Mouse (Mus musculus) olfactory bulb, adult 2 months (tissue): Measurements from ENCODE around the gene Ddo.

ENCODE experiments used
- CTCF ChIP-seq: fragments of 200-500 bp; IDR thresholded peaks from 2 replicates; pipeline ENCODE4 v1.5.1; 2012; ENCODE audit warnings: low read depth, mild to moderate bottlenecking, low read length, moderate library complexity; ENCODE audit not compliant: insufficient read depth
- POLR2A ChIP-seq: fragments of 200-500 bp; IDR thresholded peaks from 2 replicates; pipeline ENCODE4 v1.6.1; 2012; ENCODE audit warnings: mild to moderate bottlenecking, low read depth, low read length, moderate library complexity; ENCODE audit not compliant: insufficient read depth

DNA sequence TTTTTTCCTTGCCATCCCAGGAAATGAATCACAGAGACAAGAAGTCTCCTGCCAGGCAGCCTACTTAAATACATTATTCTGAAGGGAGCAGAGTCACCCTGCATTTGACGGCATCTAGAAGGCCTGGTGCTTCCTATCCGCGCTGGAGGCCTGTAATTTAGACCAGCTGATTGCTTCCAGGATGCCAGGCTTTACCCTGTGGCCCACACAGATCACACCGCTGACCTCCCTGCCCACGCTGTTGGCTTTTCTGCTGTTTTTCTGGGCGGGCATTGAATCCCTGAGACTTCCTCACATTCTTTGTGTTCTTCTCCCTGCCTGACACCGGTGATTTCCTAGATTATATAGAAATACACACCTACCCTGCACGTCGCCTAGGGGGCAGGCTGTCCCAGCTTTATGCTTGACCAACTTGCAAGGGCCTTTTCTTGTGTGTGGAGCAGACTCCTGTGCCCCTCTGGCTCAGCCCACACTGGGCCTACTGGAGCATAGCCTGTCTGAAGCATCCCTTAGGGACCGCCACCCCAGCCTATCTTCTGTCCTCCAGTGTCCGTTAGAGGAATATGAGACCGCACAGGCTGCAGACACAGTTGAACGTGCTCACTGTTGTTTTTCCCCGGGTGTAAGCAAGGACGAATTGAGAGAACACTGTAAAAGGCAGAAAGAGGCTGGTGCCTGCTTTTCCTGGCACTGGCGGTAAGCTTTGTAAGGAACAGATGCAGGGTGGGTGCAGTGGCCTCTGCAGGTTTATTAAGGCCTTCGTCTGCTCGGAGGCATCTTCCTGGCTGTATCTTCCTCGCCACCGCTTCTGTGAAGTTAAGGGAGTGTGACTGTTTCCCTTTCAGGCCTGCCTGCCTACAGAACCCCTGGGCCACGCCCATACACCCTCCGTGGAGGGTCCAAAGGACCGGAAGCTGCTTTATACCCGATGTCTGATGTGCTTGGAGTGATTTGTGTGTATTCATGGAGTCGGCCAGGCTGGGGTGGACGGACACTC lies 9.3 kb downstream of the Ddo start:
- no peak for TF ChIP-seq CTCF
- no peak for TF ChIP-seq POLR2A
